In genomic region chr12:15749646-15750195, GRCm38 (mm10) we compare ENCODE assay signal across 25 mouse cellular contexts.
DNase-seq lines count a peak whose midpoint lies in the region; ATAC-seq and TF ChIP-seq lines count a peak whose summit lies in the region.
"Had no signal": no experiment of that assay in that cellular context is flagged by ENCODE, and none has a peak within 500 bp of the region (broad histone marks: within the 10 kb centered on the region; RNA-seq: fewer than 3 reads in every experiment).

No protein-coding gene starts in this region.

- no peak overlapping the region for H3K9ac ChIP-seq in hindbrain, postnatal 0 days (replicated peaks; ENCODE audit: low read length)
- no peak overlapping the region for H3K9ac ChIP-seq in hindbrain, embryonic 11.5 days (ENCODE audit: low read depth, low read length)
- H3K9ac ChIP-seq in neural tube, embryonic 15.5 days (replicated peaks), result no peak overlapping the region
- H3K9ac ChIP-seq: embryonic facial prominence, embryonic 15.5 days; forebrain, postnatal 0 days; hindbrain, embryonic 14.5 days; limb, embryonic 13.5 days; liver, embryonic 15.5 days; midbrain, embryonic 12.5 days; neural tube, embryonic 13.5 days had no signal

- no peaks in the 10 kb centered on the region for H3K9me3 ChIP-seq in hindbrain, postnatal 0 days (ENCODE audit: low read length)
- H3K9me3 ChIP-seq in hindbrain, embryonic 11.5 days (ENCODE audit: control insufficient read depth, low read length), result no peaks in the 10 kb centered on the region
- no peaks in the 10 kb centered on the region for H3K9me3 ChIP-seq in neural tube, embryonic 15.5 days (replicated peaks)
- no peaks in the 10 kb centered on the region for H3K9me3 ChIP-seq in embryonic facial prominence, embryonic 10.5 days
- H3K9me3 ChIP-seq: embryonic facial prominence, embryonic 15.5 days; heart, embryonic 10.5 days; limb, embryonic 13.5 days; liver, embryonic 15.5 days; midbrain, embryonic 12.5 days; neural tube, embryonic 13.5 days had no signal

- no peaks in the 10 kb centered on the region for H3K4me1 ChIP-seq in hindbrain, postnatal 0 days (ENCODE audit: insufficient read depth, low read length)
- no peaks in the 10 kb centered on the region for H3K4me1 ChIP-seq in hindbrain, embryonic 11.5 days (replicated peaks; ENCODE audit: control insufficient read depth, insufficient read depth, low read length)
- no peaks in the 10 kb centered on the region for H3K4me1 ChIP-seq in neural tube, embryonic 15.5 days
- peaks cover 6% of the 10 kb centered on the region for H3K4me1 ChIP-seq in embryonic facial prominence, embryonic 10.5 days
- H3K4me1 ChIP-seq: limb, embryonic 13.5 days; liver, embryonic 15.5 days; midbrain, embryonic 12.5 days; neural tube, embryonic 13.5 days had no signal

- ATAC-seq in hindbrain, postnatal 0 days, result 0 out of 2 replicates have a peak, but pooled peaks have one; percentile 51
- ATAC-seq in hindbrain, embryonic 11.5 days (ENCODE audit: low FRiP score), result no peak
- ATAC-seq in neural tube, embryonic 15.5 days (ENCODE audit: low FRiP score), result no peak
- ATAC-seq: forebrain, postnatal 0 days; intestine, embryonic 16.5 days had no signal

- no peak overlapping the region for H3K4me3 ChIP-seq in hindbrain, postnatal 0 days (ENCODE audit: low read length)
- H3K4me3 ChIP-seq in hindbrain, embryonic 11.5 days (ENCODE audit: low read depth, low read length), result no peak overlapping the region
- H3K4me3 ChIP-seq in neural tube, embryonic 15.5 days (replicated peaks), result no peak overlapping the region
- H3K4me3 ChIP-seq in embryonic facial prominence, embryonic 10.5 days, result no peak overlapping the region
- H3K4me3 ChIP-seq: embryonic facial prominence, embryonic 15.5 days; gastrocnemius, adult 2 months; heart, embryonic 10.5 days; left cerebral cortex, adult 2 months; limb, embryonic 13.5 days; liver, embryonic 15.5 days; midbrain, embryonic 12.5 days; neural tube, embryonic 13.5 days had no signal

- H3K36me3 ChIP-seq in hindbrain, postnatal 0 days (ENCODE audit: insufficient read depth, low read length), result no peaks in the 10 kb centered on the region
- no peaks in the 10 kb centered on the region for H3K36me3 ChIP-seq in hindbrain, embryonic 11.5 days (ENCODE audit: control insufficient read depth, insufficient read depth, low read length)
- no peaks in the 10 kb centered on the region for H3K36me3 ChIP-seq in neural tube, embryonic 15.5 days
- no peaks in the 10 kb centered on the region for H3K36me3 ChIP-seq in embryonic facial prominence, embryonic 10.5 days (replicated peaks)
- H3K36me3 ChIP-seq: embryonic facial prominence, embryonic 15.5 days; heart, embryonic 10.5 days; limb, embryonic 13.5 days; liver, embryonic 15.5 days; midbrain, embryonic 12.5 days; neural tube, embryonic 13.5 days had no signal

- H3K27ac ChIP-seq in hindbrain, postnatal 0 days, result no peak overlapping the region
- no peak overlapping the region for H3K27ac ChIP-seq in hindbrain, embryonic 11.5 days (ENCODE audit: low read depth, low read length)
- no peak overlapping the region for H3K27ac ChIP-seq in neural tube, embryonic 15.5 days (replicated peaks)
- no peak overlapping the region for H3K27ac ChIP-seq in embryonic facial prominence, embryonic 10.5 days (replicated peaks)
- H3K27ac ChIP-seq: embryonic facial prominence, embryonic 15.5 days; gastrocnemius, adult 2 months; heart, embryonic 10.5 days; hindbrain, embryonic 14.5 days; kidney, postnatal 0 days; left cerebral cortex, adult 2 months; limb, embryonic 13.5 days; liver, embryonic 15.5 days; macrophage; midbrain, embryonic 12.5 days; neural tube, embryonic 13.5 days; stomach, postnatal 0 days had no signal

- DNase-seq in hindbrain, postnatal 0 days (ENCODE audit: low spot score), result peak; percentile 11
- DNase-seq in hindbrain, embryonic 11.5 days (ENCODE audit: low spot score), result no peak
- peak; percentile 42 for DNase-seq in neural tube, embryonic 10.5 days (ENCODE audit: extremely low spot score, low spot score)
- peak; percentile 42 for DNase-seq in embryonic facial prominence, embryonic 10.5 days (ENCODE audit: low spot score)
- peak; percentile 47 for DNase-seq in testis, postnatal 10 days (ENCODE audit: low spot score)
- no peak for DNase-seq in layer of hippocampus, postnatal 14 days (ENCODE audit: low spot score in 2 of 2)
- no peak for DNase-seq in layer of hippocampus, adult 18-20 months (ENCODE audit: low spot score in 2 of 2)
- DNase-seq: cerebellum, adult 9-10 months; forebrain, postnatal 0 days; gastrocnemius, adult 2 months; right cerebral cortex, postnatal 4 days; thymus, postnatal 25 days had no signal

- TF ChIP-seq CTCF in hindbrain, postnatal 0 days (IDR thresholded peaks at IDR 0.05; ENCODE audit: low read depth), result no peak

- 39% methylated on average over 4 of the region's 4 CpGs for WGBS in hindbrain, postnatal 0 days
- WGBS in hindbrain, embryonic 11.5 days, result 39% methylated on average over 4 of the region's 4 CpGs
- 21% methylated on average over 4 of the region's 4 CpGs for WGBS in neural tube, embryonic 15.5 days
- 39% methylated on average over 4 of the region's 4 CpGs for WGBS in embryonic facial prominence, embryonic 10.5 days

- H3K4me2 ChIP-seq in hindbrain, postnatal 0 days (ENCODE audit: low read depth, low read length), result no peak overlapping the region
- H3K4me2 ChIP-seq in hindbrain, embryonic 11.5 days (replicated peaks; ENCODE audit: low read depth, low read length), result no peak overlapping the region
- no peak overlapping the region for H3K4me2 ChIP-seq in neural tube, embryonic 15.5 days
- H3K4me2 ChIP-seq: embryonic facial prominence, embryonic 15.5 days; hindbrain, embryonic 14.5 days; limb, embryonic 13.5 days; liver, embryonic 15.5 days; midbrain, embryonic 12.5 days; neural tube, embryonic 13.5 days had no signal

- no peaks in the 10 kb centered on the region for H3K27me3 ChIP-seq in hindbrain, postnatal 0 days (ENCODE audit: insufficient read depth, low read length)
- H3K27me3 ChIP-seq in hindbrain, embryonic 11.5 days (ENCODE audit: control insufficient read depth, insufficient read depth, low read length), result no peaks in the 10 kb centered on the region
- H3K27me3 ChIP-seq in neural tube, embryonic 15.5 days (replicated peaks), result no peaks in the 10 kb centered on the region
- no peaks in the 10 kb centered on the region for H3K27me3 ChIP-seq in embryonic facial prominence, embryonic 10.5 days (replicated peaks; ENCODE audit: low read depth, poor library complexity, severe bottlenecking)
- H3K27me3 ChIP-seq: embryonic facial prominence, embryonic 15.5 days; limb, embryonic 13.5 days; liver, embryonic 15.5 days; midbrain, embryonic 12.5 days; neural tube, embryonic 13.5 days had no signal

Comparison
In these comparisons a context has a peak if more than half of its experiments do, and no peak if none do; other contexts are left out.
1. DNase-seq: peak in hindbrain, postnatal 0 days (single experiment), neural tube, embryonic 10.5 days (single experiment), embryonic facial prominence, embryonic 10.5 days (single experiment) and testis, postnatal 10 days (single experiment); none in hindbrain, embryonic 11.5 days (single experiment), layer of hippocampus, postnatal 14 days (0 of 2) and layer of hippocampus, adult 18-20 months (0 of 2).